Mouse (Mus musculus): Measurements from ENCODE around the gene Rin2.

Gene Rin2

DNA sequence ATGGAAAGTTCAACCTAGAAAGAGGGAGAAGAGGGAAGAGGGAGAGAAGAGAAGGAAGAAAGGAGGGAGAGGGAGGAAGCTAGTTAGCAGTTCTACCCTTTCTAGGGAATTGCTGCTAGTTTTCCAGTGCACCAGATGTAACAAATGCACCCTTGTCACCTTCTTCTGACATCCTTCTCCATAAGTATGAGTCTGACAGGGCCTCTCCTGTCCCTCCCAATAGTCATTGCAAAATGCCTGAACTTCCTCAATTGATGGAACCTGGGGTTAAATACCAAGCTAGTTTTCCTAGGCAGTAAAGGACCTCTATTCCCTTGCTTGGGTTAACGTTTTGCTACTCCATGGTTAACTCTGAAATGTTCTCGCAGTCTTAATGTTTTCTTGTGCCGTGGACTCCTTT, 149.7 kb downstream of the Rin2 start:
- in situ Hi-C loops (cut with MboI, MseI), result no loop called here

DNA sequence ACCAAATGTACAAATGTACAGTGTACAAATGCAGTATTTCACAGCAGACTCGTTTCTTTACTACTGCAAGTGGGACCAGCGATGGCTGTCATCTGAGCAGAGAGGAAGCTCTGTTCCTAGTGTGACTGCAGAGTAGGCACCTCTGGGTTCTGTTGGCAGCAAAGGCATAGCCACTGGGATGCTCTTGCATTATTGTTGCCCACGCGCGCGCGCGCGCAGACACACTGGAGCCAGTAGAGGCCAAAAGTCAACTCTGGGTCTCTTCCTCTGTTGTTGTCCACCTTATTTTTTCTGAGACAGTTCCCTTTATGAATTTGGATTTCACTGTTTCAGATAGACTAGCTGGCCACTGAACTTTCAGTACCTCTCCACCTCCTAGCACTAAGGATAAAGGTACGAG, 150.2 kb downstream of the Rin2 start:
- in situ Hi-C loops (cut with MboI, MseI), result no loop called here

DNA sequence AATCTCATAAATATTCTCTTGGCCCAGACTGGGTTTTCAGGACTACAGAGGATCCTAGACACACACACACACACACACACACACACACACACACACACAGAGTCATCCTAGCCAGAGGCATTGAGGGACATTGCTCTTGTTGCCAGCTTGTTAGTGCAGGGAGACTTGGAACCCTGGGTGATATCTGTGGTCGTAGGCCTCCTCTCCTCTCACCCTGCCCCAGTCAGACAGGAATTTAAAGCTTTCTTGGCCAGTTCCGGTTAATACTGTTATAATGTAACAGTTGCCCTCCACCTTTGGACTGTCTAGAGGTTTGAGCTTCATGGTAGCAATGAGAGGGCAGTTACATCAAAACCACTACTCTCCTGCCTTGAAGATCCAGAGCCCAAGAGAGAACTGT, 152.9 kb downstream of the Rin2 start:
- in situ Hi-C loops (cut with MboI, MseI), result no loop called here

DNA sequence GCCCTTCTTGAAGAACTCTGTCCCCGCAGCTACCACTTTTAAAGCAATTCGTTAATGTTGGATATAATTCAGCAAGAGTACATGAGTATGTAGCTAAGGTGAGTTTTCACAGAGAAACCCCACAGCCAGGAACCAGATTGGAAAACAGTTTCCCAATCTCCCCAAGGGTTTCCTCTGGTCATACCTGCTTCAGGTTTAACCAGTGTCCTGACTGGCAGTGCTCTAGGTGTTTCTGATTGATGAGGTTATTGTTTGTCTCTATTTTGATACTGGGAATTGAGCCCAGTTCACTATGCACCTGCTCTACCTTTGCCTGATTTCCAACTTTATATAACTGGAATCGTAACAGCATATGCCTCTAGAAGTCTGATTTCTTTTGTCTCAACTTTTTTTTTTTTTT, 153.6 kb downstream of the Rin2 start:
- in situ Hi-C loops (cut with MboI, MseI), result no loop called here

DNA sequence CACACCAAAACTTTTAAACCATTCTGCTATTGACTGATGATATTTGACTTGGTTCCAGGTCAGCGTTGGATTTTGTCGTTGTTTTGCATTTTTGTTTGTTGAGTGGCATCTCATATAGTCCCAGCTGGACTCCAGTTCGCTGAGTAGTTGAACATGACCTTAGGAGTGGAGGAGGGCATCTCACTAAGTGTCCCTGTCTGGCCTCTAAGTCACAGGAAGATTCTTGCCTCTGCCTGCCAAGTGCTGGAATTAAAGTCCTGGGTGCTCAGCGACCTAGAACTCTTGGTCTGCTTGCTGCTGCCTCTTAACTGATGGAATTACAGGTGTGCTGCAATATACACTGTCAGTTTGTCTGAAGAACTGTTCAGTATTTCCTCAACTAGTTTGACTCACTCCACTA, 154.2 kb downstream of the Rin2 start:
- in situ Hi-C loops (cut with MboI, MseI), result no loop called here

DNA sequence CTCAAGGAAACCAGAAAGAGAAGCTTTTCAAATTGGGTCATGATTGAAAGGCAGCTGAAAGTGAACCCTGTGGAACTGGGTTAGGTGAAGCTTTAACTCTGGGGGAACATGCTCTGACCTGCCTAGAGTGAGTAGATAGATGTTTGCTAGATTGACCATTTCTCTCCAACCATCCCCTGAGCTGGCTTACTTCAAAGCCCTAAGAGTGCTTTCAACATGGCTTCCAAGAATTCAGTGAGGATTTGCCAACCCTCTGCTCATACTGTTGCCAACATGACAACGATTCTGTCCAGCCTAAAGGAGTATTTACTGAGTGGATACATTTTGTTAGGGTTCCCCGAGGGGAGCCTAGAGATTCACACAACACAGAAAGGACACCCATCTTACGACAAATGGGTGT, 155.4 kb downstream of the Rin2 start:
- in situ Hi-C loops (cut with MboI, MseI), result no loop called here

DNA sequence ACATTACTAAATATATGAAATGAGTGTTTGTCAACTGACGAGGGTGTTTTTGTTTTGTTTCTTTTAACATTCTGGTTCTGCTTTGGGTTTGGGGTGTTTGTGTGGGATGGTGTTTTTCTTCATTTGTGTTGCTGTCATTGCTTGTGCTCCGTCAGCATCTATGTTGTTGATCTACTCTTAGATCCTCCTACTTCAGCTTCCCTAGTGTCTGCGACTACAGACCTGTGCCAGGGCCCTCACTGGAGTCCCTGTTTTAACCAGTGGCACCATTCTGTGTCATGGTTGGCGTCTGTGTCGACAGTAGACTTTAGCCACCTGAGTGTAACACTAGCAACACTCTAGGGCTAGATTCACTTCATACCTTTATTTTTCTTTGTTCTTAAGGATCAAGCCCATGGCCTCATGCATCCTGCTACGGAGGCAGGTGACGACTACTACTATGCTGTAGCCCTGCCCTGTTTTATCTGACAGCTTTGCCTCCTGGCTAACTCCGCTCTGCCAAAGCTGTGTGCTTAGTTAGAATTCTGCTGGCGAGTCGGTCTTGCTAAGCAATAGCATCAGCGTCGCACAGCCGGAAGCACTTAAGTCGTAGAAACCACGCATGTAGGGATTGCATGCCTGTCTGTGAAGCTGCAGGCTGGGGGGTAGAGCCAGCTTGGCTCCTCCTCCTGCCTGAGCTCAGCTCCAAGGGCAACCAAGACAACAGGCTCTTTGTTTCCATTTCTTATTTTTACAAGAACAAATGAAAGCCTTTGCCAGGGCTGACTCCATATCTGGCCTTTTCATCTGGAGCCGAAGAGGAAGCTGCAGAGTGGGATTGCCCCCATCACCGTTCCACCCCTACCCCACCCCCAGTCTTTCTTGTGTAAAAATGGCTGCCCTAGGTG, 157.2 kb downstream of the Rin2 start:
- in situ Hi-C loops (cut with MboI, MseI), result no loop called here

DNA sequence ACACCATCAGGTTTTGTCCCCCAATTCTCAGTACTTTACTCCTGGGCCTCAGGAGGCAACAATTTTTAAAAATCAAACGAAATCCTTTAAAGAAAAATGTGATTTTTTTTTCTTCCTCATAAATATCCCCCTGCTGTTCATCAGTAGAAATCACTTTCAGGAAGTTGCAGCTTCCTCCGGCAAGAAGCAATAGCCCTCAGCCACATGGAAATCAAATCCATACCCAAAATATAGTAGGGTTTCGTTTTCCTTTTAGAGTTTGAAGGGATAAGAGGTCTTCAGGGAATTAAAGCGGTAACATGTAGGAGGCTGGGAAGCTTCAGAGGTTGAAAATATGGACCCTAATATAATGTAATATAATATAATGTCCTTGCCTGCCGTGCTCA, 157.8 kb downstream of the Rin2 start:
- in situ Hi-C loops (cut with MboI, MseI), result no loop called here

DNA sequence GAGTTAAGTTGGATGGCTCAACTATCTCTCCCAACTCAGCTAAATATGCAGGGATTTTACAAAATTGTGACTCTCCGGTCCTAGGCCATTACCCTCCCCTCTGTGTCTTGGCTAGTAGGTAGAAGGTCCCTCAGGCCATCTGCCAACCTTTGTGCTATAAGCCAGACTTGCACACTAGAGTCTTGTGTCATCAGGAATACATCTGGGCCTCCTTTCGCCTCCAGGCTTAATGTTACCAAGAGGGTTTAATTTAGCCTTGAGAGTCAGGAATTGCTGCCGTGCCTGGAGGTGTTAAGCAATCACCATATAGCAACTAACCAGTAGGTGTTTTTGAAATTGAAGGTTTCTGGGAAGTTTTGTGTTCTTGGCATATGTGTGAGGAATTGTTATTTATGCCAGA, 158.3 kb downstream of the Rin2 start:
- in situ Hi-C loops (cut with MboI, MseI), result no loop called here

DNA sequence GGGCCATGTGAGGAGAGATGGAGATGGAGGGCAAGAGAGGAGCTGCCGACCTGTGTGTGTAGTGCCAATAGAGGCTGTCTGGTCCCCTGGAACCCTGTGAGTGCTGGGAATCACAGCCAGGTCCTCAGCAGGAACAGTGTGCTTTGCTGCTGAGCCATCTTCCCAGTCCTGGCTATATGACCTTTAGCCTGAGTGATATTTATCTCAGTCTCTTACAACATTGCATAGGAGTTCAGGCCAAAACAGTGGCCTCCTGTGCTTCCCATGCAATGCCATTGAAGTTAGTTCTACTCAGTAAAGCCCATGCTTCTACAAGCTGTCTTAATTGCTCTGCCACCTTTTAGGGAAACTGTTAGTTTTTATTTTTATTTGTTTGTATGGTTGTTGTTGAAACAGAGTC, 160.9 kb downstream of the Rin2 start:
- in situ Hi-C loops (cut with MboI, MseI), result no loop called here

DNA sequence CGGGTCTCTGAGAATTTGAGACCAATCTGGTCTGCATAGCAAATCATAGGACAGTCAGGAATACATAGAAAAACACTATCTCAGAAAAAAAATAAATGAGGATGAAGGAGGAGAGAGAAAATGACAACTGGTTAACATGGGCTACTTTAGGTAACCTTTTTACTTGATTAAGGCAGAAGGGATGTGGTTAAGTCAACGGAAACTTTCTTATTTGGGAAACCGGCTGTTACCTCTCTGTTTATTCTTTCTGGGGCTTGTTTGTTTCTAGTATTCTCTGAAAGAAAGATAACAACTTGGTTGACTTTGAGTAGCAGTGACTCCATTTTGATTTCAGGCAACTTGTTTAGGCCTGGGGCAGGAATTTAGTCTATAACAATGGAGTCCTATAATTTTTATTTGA, 163.7 kb downstream of the Rin2 start:
- in situ Hi-C loops (cut with MboI, MseI), result no loop called here

DNA sequence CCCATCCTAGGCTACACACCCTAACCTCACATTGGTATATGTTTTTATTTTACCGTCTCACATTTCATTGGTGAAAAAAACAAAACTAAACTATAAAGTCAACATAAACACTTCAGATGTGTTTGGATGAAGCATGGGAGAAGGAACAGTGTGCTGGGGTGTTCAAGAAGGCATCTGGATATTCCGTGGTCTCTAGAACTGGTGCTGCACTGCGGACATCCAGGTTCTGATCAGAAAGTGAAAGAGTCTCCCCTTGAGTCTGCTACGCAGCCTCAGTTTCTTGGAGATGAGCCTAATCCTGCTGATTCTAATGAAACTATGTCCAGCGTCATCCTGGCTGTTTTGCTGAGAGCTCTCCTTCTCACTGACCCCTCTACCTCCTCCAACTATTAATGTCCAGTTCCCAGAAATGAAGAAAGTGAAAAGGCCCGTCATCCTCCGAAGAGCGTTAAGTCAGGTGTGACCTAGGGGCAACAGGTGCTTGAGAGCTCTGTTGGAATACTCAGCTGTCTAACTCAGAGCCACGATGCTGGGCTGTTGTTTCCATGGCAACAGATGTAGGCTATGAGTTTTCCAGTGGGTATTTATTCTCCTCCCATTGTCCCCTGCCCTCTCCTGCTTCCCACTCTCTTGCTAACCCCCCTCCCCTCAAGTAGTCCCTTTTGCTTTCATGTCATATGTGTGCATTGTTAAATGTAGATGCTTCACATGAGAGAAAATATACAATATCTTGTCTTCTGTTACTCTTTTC, 164.7 kb downstream of the Rin2 start:
- in situ Hi-C loops (cut with MboI, MseI), result no loop called here

DNA sequence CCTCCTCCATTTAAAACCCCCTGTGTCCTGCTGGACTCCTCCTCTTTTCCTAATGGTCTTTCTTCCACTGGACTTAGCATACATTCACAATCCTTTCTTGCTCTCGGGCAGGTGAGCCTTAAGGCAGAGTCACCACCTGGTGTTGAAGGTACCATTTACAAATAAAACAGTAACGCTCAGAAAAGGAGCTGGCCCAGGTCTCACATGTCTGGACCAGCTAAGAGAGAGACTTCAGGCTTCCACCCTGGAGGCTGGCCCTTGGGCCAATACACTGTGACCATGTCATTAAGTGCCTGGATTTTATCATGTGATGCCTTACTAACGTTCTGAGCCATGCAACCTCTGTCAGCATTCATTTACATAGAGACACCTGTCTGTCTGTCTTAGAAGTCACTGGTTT, 165.3 kb downstream of the Rin2 start:
- in situ Hi-C loops (cut with MboI, MseI), result no loop called here

DNA sequence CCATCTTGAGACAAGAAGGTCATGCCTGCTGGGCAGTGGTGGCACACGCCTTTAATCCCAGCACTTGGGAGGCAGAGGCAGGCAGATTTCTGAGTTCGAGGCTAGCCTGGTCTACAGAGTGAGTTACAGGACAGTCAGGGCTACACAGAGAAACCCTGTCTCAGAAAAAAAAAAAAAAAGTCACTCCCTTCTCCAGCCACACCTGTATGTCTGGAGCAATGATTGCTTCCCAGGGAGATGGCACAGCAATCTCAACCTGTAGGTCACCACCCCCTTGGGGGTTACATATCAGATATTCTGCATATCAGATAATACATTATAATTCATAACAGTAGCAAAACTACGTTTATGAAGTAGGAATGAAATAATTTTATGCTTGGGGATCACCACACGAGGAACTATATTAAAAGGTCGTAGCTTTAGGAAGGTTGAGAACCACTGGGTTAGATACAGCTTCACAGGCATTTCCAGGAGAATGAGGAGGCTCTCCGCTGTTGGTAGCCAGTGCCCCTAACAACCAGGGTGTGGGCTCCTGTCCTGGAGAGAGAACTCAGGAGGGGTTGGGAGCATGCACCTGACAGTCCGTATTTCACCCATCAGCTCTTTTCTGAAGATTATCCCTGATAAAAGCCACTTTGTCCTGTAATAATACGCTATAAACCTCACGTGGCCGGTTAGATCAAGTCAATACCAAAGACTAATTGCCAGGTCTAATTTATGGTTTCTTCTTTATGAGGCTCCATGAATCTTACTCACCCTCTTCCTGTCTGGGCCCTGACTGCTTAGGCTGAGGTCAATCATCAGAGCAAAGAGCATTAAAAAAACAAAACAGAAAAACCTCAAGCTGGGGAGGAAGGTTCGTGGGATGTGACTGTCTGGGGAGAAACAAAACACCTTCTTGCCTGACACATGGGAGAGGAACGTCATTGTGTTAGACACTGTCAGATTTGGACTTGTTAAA, 166.2 kb downstream of the Rin2 start:
- in situ Hi-C loops (cut with MboI, MseI), result no loop called here

DNA sequence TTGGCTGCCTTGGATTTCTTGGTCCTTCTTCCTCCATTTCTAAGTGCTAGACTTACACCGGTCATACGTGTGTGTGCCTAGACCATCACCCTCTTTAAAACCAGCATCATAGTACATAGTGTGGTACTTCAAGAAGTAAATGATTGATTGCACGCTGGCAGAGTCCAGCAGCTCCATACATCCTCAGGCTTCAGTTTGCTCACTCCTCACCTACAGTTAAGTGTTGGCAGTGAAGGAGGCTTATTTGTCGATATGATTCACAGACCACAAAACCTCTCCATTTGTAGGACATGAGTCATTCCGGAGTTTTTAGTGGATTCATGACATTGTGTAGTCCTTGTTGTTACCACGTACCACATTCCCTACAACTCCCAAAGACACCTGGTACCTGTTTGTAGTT, 168.3 kb downstream of the Rin2 start:
- in situ Hi-C loops (cut with MboI, MseI), result no loop called here

DNA sequence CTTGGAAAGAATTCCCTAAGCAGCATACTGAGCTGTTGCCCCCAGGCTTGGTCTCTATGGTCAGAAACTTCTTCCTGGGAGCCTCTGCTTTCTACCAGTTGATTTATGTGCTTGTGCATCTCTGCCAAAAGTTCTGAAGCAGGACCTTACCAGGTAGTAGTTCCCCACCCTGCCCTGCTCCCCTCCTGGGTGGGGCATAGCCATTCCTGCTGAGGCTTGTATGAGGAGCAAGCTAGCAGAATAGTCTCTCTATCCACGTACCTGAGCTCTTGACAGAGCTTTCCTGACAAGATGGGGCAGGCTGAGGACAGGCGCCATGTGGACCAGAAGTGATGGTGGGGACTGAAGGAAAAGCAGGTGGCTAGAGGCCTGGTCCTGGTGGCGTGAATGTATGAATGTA, 171.6 kb downstream of the Rin2 start:
- in situ Hi-C loops (cut with MboI, MseI), result no loop called here

DNA sequence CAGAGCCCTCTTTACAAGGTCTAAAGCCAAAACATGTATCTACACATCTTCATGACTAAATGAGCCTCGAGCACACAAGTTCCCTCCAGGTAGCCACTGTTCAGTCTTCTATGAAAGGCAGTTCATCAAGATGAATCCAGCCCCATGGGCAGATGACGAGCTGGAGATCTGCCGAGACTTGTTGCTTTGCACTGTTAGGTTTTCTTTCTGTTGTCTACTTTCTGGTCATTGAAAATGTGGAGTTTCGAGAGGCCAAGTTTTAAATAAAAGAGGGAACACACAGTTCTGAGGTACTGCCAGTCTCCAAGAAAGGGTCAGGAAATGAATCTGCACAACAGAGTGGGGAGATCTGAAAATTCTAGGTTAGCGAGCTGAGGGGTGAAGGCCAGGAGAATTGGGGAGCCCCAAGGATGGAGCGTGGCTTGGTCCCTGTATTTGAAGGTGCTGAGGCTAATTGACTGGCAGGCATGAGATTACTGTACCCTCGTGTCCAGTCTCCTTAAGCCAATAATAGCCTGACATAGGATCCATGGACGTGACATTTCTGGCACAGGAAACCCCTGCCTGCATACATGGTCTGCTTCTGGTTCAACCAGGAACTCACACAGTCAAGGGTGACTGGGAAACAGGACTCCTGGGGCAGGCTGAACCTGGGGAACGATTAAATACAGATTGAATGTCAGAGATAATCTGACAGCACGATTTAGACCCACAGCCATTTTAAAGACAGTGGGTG, 174.3 kb downstream of the Rin2 start:
- in situ Hi-C loops (cut with MboI, MseI), result no loop called here

DNA sequence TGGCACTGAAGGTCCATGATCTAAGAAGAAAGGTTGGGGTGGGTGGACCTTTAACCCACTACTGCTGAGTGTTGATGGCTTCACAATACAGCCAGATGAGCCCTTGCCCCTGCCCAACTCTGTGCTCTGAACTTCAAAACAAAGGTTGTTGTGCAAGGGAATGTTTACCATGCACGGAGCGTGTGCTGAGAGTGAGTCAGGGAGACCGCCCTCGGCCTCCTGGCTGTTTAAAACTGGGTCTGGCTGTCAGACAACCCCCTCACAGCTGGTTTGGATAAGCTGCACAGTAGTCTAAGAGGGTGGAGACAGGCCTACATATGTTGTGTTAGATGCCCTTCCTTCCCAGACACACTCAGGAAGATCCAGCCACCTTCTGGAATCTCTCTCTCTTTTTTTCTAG, 175.8 kb downstream of the Rin2 start:
- in situ Hi-C loops (cut with MboI, MseI), result no loop called here

DNA sequence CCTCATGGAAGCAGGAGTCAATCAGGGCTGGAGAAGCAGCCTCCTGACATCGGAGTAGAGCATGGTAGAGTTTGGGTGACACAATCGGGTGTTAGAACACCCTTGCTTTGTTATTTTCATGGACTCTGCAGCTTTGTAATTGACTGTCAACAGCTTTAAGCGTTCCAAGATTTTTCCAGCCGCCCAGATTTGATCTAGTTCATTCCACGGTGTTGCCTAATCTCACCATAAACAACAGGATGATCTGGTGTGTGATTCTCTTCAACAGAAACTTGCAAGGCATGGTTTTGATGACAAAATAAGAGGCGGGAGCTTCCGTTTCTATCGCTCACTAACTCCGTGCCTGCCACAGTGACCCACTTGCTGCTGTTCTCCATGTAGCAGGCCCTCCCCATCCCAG, 180.8 kb downstream of the Rin2 start:
- in situ Hi-C loops (cut with MboI, MseI), result no loop called here

DNA sequence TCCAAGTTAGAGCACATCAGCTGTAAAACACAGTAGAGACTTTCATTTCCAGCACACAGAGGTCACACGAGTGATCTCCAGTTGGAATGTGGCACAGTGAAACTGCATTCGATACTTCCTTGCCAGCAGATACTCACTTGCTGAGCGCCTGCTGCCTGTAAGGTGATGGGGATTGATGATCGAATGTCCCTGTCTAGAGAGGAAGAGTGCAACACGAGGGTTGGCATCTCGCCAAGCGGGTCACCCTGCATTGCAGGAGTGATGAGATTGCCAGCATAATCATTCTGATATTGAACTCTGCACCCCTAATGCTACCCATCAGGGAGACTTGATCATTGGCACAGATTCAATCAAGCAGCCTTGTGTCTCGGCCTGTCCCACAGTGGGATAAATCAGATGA, 182.8 kb downstream of the Rin2 start:
- in situ Hi-C loops (cut with MboI, MseI), result no loop called here

DNA sequence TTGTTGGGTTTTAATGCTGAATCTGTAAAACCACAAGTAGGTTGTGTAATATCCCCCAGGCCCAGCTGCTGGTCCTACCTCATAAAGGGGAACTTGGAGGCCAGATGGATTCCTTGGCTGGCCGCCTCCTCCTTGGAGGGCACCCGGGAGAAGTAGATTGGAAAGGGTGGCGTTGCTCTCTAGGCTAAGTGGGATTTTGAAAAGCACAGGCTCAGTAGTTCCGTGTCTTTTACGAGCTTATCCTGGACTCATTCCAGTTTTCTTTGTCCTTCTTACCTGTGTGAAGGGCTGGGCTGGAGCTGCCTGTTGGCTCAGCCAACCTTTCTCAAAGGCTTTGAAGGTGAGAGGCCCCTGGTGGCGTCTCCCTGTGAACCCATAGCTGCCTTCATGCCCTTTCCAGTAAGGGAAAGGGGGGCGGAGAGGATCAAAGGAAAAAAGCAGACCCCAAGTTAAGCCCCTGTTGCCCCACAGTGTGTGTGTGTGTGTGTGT, 184.5 kb downstream of the Rin2 start:
- in situ Hi-C loops (cut with MboI, MseI), result no loop called here
